Mouse (Mus musculus): ENCODE data around the gene Moxd1.

GRCm38 (mm10) chr10:24297792-24298191 is 74.5 kb downstream of the Moxd1 start:
- TF ChIP-seq POLR2A (IDR thresholded peaks at IDR 0.05; ENCODE audit: insufficient read depth, low read length) (no peak), CTCF (IDR thresholded peaks at IDR 0.05; ENCODE audit: low read depth, low read length) (no peak)
